Mouse (Mus musculus) thymus, adult 2 months (tissue): ENCODE measurements around the gene Gse1. TPM values are rescaled to one million over a fixed set of nuclear protein-coding genes. Genes with fewer than 3 reads are reported as not detected.

Experiments
- DNase-seq: peaks from one replicate; pipeline ENCODE4 v3.0.0; 2021
- H3K27ac ChIP-seq: fragments of 200-500 bp; 2 replicates; pipeline ENCODE4 v1.5.1; 2012; ENCODE audit warnings: low read length, control low read depth; ENCODE audit not compliant: control insufficient read depth, insufficient read depth
- H3K27me3 ChIP-seq: fragments of 200-500 bp; 2 replicates; pipeline ENCODE4 v1.6.1; 2012; ENCODE audit warnings: mild to moderate bottlenecking, low read length, moderate library complexity, mixed read lengths; ENCODE audit not compliant: control insufficient read depth, insufficient read depth
- H3K36me3 ChIP-seq: fragments of 200-500 bp; 2 replicates; pipeline ENCODE4 v1.6.1; 2012; ENCODE audit warnings: mild to moderate bottlenecking, low read length, moderate library complexity; ENCODE audit not compliant: control insufficient read depth, insufficient read depth
- H3K4me1 ChIP-seq: fragments of 200-500 bp; replicated peaks from 2 replicates; pipeline ENCODE4 v1.6.1; 2012; ENCODE audit warnings: low read length; ENCODE audit not compliant: control insufficient read depth, insufficient read depth
- H3K4me3 ChIP-seq: fragments of 200-500 bp; 2 replicates; pipeline ENCODE4 v1.5.1; 2012; ENCODE audit warnings: mild to moderate bottlenecking, low read length, control low read depth, moderate library complexity; ENCODE audit not compliant: control insufficient read depth, insufficient read depth
- CTCF ChIP-seq: fragments of 200-500 bp; IDR thresholded peaks from 2 replicates; pipeline ENCODE4 v1.5.1; 2012; ENCODE audit warnings: mild to moderate bottlenecking, control low read depth, low read length, moderate library complexity, borderline replicate concordance; ENCODE audit not compliant: control insufficient read depth, poor library complexity, insufficient read depth; ENCODE audit errors: extremely low read depth
- POLR2A ChIP-seq: fragments of 200-500 bp; IDR thresholded peaks from 2 replicates; pipeline ENCODE4 v1.6.1; 2012; ENCODE audit warnings: mild to moderate bottlenecking, low read length, control low read depth, moderate library complexity; ENCODE audit not compliant: control insufficient read depth, poor library complexity, insufficient read depth; ENCODE audit errors: extremely low read depth
- WGBS: fragments of 180-500 bp; shearing (Covaris S2); methylation state at CpG from one replicate; pipeline ENCODE4 v1.1.7; 2018; 5-methylcytosine and 5-hydroxymethylcytosine counted together
- polyA plus RNA-seq: library from polyadenylated mRNA; depleted of rRNA; stranded (reverse); fragments of >200 nt; gene quantifications from 2 replicates; pipeline ENCODE4 v1.2.3, GENCODE M21; 2012

Gene Gse1
- polyA plus RNA-seq, 1 experiment, result 202 TPM

DNA sequence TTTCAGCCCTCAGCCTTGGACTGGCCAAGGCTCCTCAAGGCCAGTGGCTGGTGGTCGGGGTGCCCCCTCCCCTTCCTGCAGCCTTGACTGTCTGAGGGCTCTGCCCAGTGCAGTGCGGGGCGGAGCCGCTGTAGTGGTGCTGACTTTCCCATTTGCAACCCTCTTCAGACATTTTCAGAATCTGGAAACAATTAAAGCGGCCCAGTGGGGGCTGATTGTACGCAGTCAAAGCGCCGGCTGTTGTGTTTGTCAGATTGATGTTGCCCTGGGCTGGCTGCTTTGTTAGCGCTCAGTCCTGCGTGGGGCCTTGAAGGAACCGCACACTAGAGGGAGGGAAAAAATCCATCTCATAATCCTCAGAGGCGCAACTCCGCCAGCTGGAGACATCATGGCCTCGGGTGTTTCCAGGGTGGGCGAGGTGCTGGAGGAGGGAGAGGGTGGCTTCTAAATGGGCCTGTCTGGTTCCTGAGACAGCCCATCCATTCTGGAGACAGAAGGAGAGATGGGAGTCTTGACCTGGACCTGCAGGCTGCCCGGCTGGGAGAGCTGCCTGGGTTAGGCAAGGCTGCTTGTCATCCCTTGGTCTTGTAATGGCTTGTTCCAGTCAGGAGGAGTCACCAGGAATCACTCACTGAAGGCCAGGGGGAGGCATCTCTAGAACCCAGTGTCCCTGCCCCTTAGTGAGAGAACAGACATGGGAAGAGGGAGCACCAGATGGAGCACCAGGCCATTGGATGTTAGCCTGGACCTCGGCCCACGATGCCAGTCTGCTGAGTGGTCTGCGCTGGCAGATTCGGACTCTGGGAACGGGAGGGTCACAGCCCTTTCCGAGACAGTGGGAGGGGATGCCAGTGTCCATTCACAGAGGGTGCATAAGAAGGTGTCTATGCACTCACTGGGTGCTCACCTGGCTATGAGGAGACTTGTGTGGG lies 70.6 kb downstream of the Gse1 start:
- H3K36me3 ChIP-seq, result no peaks in the 10 kb centered on the region
- TF ChIP-seq CTCF, result no peak
- TF ChIP-seq POLR2A, result no peak
- no peak overlapping the region for H3K27ac ChIP-seq
- DNase-seq, result no peak
- 94% methylated on average over 22 of the region's 22 CpGs for WGBS
- peaks cover 29% of the 10 kb centered on the region for H3K4me1 ChIP-seq
- H3K27me3 ChIP-seq, result no peaks in the 10 kb centered on the region
- no peak overlapping the region for H3K4me3 ChIP-seq

DNA sequence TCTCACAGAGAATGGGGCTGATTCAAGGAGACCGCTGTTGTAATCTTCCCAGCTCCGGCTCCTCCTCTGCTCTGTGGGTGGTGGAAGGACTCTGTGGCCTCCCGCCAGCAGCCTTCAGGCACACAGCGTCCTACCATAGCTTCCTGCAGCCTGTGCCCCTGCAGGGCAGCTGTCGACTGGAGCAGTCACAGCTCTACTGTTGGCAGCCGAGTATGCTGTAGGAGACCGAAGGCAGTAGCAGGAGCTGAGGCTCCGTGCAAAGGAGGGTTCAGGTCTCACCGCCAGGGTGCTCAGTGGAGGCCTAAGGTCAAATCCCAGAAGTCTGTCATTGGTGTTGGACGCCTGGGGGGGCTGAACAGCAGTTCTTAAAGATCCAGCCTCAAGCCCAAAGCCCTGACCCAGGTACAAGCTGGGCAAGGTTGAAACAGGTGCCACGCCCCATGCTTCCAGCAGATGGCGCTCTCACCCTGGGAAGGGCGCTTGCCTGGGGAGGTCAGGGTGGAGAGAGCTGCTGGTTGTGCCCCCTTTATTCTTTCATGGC lies 72.4 kb downstream of the Gse1 start:
- Histone ChIP-seq H3K4me1 (peaks cover 24% of the 10 kb centered on the region), H3K36me3 (no peaks in the 10 kb centered on the region), H3K27ac (no peak overlapping the region), H3K27me3 (no peaks in the 10 kb centered on the region), H3K4me3 (no peak overlapping the region)
- DNase-seq, result peak; percentile 84
- TF ChIP-seq CTCF, result peak; percentile 97
- 0 out of 2 replicates have a peak, but pooled peaks have one; percentile 23 for TF ChIP-seq POLR2A
- WGBS, result 5% methylated on average over 13 of the region's 13 CpGs

DNA sequence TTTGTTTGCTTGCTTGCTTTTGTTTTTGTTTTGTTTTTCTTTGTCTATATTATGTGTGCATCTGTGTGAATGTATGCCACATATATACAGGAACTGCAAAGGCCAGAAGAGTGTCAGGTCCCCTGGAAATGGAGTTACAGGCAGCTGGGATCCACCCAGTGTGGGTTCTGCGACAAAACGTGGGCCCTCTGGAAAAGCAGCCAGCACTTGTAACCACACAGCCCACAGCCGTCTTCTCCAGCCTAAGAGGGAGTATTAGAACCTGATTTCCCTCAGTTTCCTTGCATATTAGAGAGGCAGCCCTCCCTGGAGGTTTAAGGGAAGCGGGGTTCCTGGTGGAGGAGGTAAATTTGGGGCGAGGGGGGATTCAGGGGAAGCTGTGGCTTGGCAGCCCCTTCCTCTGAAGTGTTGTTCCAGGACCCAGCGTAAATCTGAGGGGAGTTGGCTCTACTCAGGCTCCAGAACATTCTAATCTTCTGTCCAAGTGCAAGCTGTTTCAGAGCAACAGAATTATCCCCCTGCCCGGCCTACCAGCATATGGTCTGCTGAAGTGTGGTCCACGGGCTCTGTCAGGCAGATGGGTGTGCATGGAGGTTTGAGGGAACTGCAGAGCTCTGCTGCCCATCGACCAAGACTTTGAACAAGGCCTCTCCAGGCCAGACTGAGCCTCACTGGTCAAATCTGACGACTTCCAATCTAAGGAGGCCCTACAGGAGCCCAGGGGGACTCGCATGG lies 74.9 kb downstream of the Gse1 start:
- H3K27ac ChIP-seq, result no peak overlapping the region
- no peaks in the 10 kb centered on the region for H3K36me3 ChIP-seq
- no peak for TF ChIP-seq CTCF
- TF ChIP-seq POLR2A, result no peak
- no peaks in the 10 kb centered on the region for H3K27me3 ChIP-seq
- 74% methylated on average over 11 of the region's 11 CpGs for WGBS
- peaks cover 42% of the 10 kb centered on the region for H3K4me1 ChIP-seq
- H3K4me3 ChIP-seq, result no peak overlapping the region
- no peak for DNase-seq

DNA sequence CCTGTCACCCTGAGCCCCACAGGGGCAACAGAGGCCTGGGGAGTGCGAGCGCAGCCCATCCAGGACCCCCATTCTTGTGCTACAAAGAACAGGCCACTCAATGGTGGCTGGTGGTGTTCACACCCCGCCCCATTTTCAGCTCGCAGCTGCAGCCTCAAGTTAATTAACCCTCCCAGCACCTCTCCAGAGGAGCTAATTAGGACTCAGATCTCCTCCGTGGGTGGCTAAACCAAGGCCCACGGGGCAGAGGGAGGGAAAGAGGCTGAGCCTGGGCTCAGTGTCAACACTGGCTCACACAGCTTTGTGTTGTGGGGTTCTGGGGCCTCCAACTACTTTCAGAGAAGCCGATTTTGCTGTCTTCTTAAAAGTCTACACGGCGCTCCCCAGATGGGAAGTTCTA lies 75.8 kb downstream of the Gse1 start:
- 87% methylated on average over 9 of the region's 9 CpGs for WGBS
- no peak overlapping the region for H3K27ac ChIP-seq
- H3K4me1 ChIP-seq, result peaks cover 46% of the 10 kb centered on the region
- no peak overlapping the region for H3K4me3 ChIP-seq
- DNase-seq, result no peak
- no peaks in the 10 kb centered on the region for H3K27me3 ChIP-seq
- TF ChIP-seq POLR2A (no peak), CTCF (no peak)
- no peaks in the 10 kb centered on the region for H3K36me3 ChIP-seq

DNA sequence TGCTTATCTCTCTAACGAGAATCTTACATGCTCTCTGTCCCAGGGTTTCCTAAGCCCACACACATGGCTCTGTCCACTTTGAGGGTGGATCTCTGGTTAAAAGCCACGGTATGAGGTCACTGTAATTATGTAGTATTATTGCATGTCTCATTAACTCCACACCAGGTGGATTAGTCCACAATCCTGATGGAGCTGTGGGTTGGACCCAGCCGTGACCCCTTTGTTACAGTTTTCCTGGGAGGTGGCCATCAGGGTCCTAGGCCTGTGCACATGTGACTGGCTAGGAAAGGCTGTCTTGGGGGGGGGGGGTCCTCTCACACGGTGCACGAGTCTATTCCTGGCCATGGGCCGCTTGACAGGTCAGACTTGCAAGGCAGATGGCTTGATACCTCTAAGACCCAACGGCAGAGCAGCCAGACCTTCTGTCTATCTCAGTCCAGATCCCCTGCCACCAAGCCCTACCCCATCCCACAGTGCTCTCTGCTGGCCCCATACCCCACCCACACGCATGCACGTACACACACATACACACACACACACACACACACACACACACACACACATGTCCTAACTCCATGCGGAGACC lies 77.6 kb downstream of the Gse1 start:
- no peak for DNase-seq
- Histone ChIP-seq H3K4me3 (no peak overlapping the region), H3K36me3 (no peaks in the 10 kb centered on the region), H3K4me1 (peaks cover 50% of the 10 kb centered on the region), H3K27me3 (no peaks in the 10 kb centered on the region), H3K27ac (no peak overlapping the region)
- 94% methylated on average over 10 of the region's 10 CpGs for WGBS
- TF ChIP-seq POLR2A (no peak), CTCF (no peak)

DNA sequence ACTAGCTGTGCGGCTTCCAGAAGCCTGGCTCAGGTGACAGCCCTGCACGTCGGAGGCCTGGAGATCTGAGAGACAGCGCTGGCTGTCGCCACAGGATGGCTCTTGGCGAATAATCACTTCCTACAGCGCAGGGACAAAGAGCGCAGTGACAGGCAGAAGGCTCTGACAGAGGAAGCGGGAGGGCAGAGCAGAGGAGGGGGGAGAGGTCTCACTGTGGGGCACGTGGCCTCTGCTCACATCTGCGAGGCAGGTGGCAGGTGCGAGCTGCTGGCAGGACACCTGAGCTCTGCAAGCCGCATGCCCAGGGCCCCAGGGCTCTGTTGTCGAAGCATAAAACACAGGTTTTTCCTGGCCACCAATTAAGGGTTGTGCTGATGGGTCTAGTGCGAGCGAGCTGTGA lies 78.8 kb downstream of the Gse1 start:
- no peak overlapping the region for H3K4me3 ChIP-seq
- H3K36me3 ChIP-seq, result no peaks in the 10 kb centered on the region
- no peaks in the 10 kb centered on the region for H3K27me3 ChIP-seq
- 6% methylated on average over 16 of the region's 16 CpGs for WGBS
- peaks cover 55% of the 10 kb centered on the region for H3K4me1 ChIP-seq
- peak; percentile 83 for DNase-seq
- H3K27ac ChIP-seq, result peak overlapping the region; percentile 74
- TF ChIP-seq POLR2A, result no peak
- TF ChIP-seq CTCF, result 0 out of 2 replicates have a peak, but pooled peaks have one; percentile 12
